Mouse (Mus musculus): ENCODE data around the gene Heatr6. TPM values are rescaled to one million over a fixed set of nuclear protein-coding genes. Genes with fewer than 3 reads are reported as not detected.

Gene Heatr6
- total RNA-seq, 1 experiment from 2014 or later: 39.9 TPM

DNA sequence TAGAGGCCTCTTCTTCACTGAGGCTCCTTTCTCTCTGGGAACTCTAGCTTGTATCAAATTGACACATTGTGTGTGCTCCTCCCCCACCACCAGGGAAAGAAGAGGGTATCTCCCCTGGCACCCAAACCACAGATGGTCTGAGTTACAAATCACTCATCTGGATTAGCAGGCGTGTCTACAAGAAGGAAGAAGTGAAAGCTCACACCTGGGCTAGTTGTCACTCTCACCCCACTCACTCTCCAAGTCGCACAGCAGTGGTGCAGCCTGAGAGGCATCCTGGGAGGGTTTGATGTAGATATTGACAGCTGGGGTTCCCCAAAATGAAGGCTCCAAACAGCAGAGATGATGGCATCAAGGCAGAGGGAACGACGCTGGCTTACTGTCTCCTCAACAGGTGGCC, 7.3 kb upstream of the Heatr6 start:
- ATAC-seq (ENCODE audit: extremely low read depth, insufficient number of reproducible peaks, low FRiP score, poor library complexity, severe bottlenecking): peak; percentile 90

DNA sequence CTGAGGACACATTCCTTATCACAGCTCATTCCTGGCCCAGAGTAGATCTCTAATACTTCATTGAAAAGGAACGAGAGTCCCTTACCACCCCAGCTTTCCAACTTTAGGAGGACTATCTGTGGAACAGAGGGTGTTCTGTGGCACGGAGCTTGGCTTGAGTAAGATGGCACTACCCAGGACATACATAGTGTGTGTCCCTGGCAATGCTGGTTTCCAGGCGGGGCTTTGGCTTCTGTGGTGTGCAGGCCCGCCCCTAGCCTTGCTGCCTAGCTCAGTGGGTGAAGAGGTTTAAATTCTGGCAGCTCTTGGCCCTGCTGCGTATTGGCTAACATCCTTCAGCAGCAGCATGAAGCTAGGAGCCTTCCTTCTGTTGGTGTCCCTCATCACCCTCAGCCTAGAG, 6.8 kb upstream of the Heatr6 start, which contains the start of gene Wfdc21:
Gene Wfdc21 (plus strand): TSS at position 260 of the 400 bp plus-strand sequence.
- ATAC-seq (ENCODE audit: extremely low read depth, insufficient number of reproducible peaks, low FRiP score, poor library complexity, severe bottlenecking): no peak

GRCm38 (mm10) chr11:83747376-83748265, 5.9 kb upstream of the Heatr6 start:
- no peak for ATAC-seq (ENCODE audit: extremely low read depth, insufficient number of reproducible peaks, low FRiP score, poor library complexity, severe bottlenecking)

DNA sequence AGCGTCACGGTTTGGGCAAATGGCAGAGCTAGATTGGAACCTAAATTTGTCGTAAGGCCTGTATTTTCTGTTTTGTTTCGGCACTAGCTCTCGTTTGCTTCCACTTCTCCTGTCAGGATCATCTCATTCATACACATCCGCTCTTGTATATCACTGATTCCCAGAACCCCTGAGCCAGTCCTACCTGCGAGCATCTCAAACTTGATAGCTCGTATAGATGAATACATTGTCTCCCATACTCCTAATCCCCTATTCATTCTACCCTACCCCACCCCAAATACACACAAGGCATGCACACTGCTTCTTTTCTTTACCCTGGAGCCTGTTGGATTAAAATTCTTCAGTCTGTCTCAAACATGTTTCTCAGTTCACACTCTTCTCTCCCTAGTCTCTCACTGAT, 731 bp downstream of the Heatr6 start:
- no peak for ATAC-seq (ENCODE audit: extremely low read depth, insufficient number of reproducible peaks, low FRiP score, poor library complexity, severe bottlenecking)

DNA sequence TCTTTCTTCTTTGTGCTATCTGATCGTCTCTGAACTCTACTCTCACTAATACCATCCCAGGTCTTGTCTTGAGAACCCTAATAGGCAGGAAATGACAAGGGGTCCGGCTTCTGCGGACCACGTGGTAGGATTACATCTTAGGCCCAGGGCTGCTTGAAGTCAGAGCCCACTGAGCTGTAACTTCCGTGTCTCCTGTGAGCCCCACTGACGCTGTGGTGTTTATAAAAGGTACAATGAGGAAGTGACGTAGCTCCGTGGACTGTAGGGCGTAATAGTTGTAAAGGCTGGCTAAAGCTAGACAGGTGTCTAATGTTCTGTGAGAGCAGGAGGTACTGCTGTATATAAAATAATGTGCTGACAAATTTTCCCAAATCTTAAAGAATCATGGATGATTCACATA, 13.8 kb downstream of the Heatr6 start:
- ATAC-seq (ENCODE audit: extremely low read depth, insufficient number of reproducible peaks, low FRiP score, poor library complexity, severe bottlenecking): peak; percentile 80

GRCm38 (mm10) chr11:83768976-83769375, 15.5 kb downstream of the Heatr6 start:
- no peak for ATAC-seq (ENCODE audit: extremely low read depth, insufficient number of reproducible peaks, low FRiP score, poor library complexity, severe bottlenecking)

- ATAC-seq (ENCODE audit: extremely low read depth, insufficient number of reproducible peaks, low FRiP score, poor library complexity, severe bottlenecking): no peak
Measured at GRCm38 (mm10) chr11:83771014-83771413, 17.5 kb downstream of the Heatr6 start.

GRCm38 (mm10) chr11:83772341-83772740, 18.8 kb downstream of the Heatr6 start:
- no peak for ATAC-seq (ENCODE audit: extremely low read depth, insufficient number of reproducible peaks, low FRiP score, poor library complexity, severe bottlenecking)

DNA sequence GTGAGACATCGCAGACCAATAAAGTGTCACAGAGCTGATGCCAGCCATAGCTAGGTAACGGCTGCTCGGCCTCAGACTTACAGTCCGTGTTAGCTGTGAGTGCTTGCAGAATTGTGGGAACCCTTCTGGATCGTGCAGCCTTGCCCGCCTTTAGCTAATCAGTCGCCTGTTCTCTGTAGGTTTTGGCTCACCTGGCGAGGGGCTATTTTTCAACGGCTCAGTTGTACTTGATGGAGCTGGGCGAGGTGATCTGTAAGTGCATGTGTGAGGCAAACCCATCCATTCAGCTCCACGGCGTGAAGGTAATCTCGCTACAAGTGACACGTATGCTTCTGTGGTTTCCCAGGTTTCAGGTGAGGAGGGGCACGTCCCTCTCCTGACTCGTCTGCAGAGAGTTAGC, 20.2 kb downstream of the Heatr6 start:
- ATAC-seq (ENCODE audit: extremely low read depth, insufficient number of reproducible peaks, low FRiP score, poor library complexity, severe bottlenecking): no peak

GRCm38 (mm10) chr11:83774324-83774723, 20.8 kb downstream of the Heatr6 start:
- ATAC-seq (ENCODE audit: extremely low read depth, insufficient number of reproducible peaks, low FRiP score, poor library complexity, severe bottlenecking): no peak

GRCm38 (mm10) chr11:83776798-83777197, 23.3 kb downstream of the Heatr6 start:
- no peak for ATAC-seq (ENCODE audit: extremely low read depth, insufficient number of reproducible peaks, low FRiP score, poor library complexity, severe bottlenecking)

- ATAC-seq (ENCODE audit: extremely low read depth, insufficient number of reproducible peaks, low FRiP score, poor library complexity, severe bottlenecking): no peak
Measured at GRCm38 (mm10) chr11:83783931-83784600, 30.6 kb downstream of the Heatr6 start.

GRCm38 (mm10) chr11:83784661-83785060, 31.2 kb downstream of the Heatr6 start:
- no peak for ATAC-seq (ENCODE audit: extremely low read depth, insufficient number of reproducible peaks, low FRiP score, poor library complexity, severe bottlenecking)

- peak; percentile 55; the same call in 1 of the 2 replicates for ATAC-seq (ENCODE audit: extremely low read depth, insufficient number of reproducible peaks, low FRiP score, poor library complexity, severe bottlenecking)
Measured at GRCm38 (mm10) chr11:83785366-83785765, 31.9 kb downstream of the Heatr6 start.

DNA sequence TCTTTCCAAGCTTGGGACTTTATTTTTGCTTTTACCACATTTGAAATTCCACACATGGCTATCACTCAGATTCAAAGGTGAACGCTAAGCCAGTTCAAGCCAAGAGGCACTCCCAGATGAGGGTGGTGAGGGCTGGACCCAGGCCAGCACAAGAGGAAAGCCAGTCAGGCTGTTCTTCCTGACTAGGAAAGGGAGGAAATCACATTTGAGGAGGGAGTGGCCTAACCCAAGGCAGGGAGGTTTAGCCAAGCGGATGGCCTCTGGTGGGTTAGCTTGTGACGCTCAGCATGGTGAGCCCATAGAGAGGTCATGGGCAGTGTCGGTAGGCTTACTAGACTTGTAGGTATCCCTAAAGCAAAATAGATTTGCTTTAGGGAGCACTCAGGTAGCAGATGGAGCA, 33.3 kb downstream of the Heatr6 start:
- no peak for ATAC-seq (ENCODE audit: extremely low read depth, insufficient number of reproducible peaks, low FRiP score, poor library complexity, severe bottlenecking)

- ATAC-seq (ENCODE audit: extremely low read depth, insufficient number of reproducible peaks, low FRiP score, poor library complexity, severe bottlenecking): no peak
Measured at GRCm38 (mm10) chr11:83787401-83788021, 34.0 kb downstream of the Heatr6 start.

- ATAC-seq (ENCODE audit: extremely low read depth, insufficient number of reproducible peaks, low FRiP score, poor library complexity, severe bottlenecking): no peak
Measured at GRCm38 (mm10) chr11:83788331-83788730, 34.8 kb downstream of the Heatr6 start.

- peak; percentile 86 for ATAC-seq (ENCODE audit: extremely low read depth, insufficient number of reproducible peaks, low FRiP score, poor library complexity, severe bottlenecking)
Measured at GRCm38 (mm10) chr11:83789259-83789658, 35.8 kb downstream of the Heatr6 start.

- no peak for ATAC-seq (ENCODE audit: extremely low read depth, insufficient number of reproducible peaks, low FRiP score, poor library complexity, severe bottlenecking)
Measured at GRCm38 (mm10) chr11:83791133-83791532, 37.6 kb downstream of the Heatr6 start.
